9 mouse cellular contexts compared by ENCODE assay signal in the genomic region with DNA sequence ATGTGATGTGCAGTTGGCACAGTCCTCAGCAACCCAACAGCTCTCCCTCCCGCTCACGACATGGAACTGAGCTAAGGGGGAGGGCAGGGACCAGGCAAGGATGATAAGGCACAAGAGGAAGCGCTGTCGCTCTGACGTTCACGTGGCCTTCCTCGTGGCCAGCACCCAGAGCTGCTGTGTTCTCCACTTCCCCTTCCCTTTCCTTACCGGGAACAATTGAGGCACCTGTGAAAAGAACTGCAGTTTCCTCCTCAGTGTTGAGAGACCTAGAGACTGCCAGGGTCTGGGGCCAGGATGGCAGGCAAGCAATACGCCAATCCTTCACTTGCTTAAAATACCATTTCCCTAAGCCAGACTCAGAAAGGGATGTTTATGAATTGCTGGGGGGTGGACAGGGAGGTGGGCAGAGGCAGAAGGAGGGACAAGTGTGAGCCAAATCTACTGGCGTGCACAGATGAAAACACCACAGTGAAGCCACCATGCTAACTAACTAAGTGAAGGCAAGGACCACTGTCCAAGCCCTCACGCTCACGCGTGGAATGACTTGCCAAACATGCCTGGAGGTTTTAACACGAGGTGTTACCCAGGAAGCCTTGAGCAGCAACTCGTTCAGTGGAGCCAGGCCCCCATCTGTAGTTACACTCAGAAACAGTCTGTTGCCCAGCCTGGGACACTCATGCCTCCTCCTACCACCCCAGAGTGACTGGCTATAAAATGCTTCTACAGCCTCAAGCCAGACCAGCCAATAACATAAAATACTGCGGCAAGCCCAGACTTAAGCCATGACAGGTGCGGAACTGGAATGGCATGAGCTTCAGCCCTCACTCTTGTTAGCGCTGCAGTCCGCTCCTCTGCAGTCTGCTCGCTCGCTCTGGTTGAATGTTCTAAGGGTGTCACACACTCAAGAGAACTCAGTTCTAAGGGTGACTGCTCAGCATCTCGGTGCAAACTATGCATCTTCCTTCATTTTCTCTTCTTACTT. TPM values are rescaled to one million over a fixed set of nuclear protein-coding genes. Genes with fewer than 3 reads are reported as not detected.
A peak's percentile ranks its signal among the peaks of the same experiment; 100 is the strongest.
DNase-seq lines count a peak whose midpoint lies in the region; ATAC-seq and TF ChIP-seq lines count a peak whose summit lies in the region.
"Had no signal": no experiment of that assay in that cellular context is flagged by ENCODE, and none has a peak within 500 bp of the region (broad histone marks: within the 10 kb centered on the region; RNA-seq: fewer than 3 reads in every experiment).

No protein-coding gene starts in this region.

- peak; percentile 61 for TF ChIP-seq POLR2A in heart, adult 2 months (IDR thresholded peaks at IDR 0.05; ENCODE audit: insufficient read depth, low read depth, low read length)
- TF ChIP-seq POLR2A in thymus, adult 2 months (IDR thresholded peaks at IDR 0.05; ENCODE audit: control insufficient read depth, extremely low read depth, insufficient read depth, low read length, poor library complexity), result no peak

- H3K9ac ChIP-seq in heart, adult 2 months (ENCODE audit: low read depth, low read length), result 0 out of 2 replicates have a peak overlapping the region, but pooled peaks have one; percentile 3
- no peak overlapping the region for H3K9ac ChIP-seq in lung, embryonic 14.5 days
- no peak overlapping the region for H3K9ac ChIP-seq in stomach, embryonic 15.5 days

- H3K27me3 ChIP-seq in heart, adult 2 months (ENCODE audit: control insufficient read depth, insufficient read depth, low read length), result no peaks in the 10 kb centered on the region
- H3K27me3 ChIP-seq in lung, embryonic 14.5 days (ENCODE audit: insufficient read depth, low read length), result no peaks in the 10 kb centered on the region
- H3K27me3 ChIP-seq in stomach, embryonic 15.5 days (replicated peaks), result no peaks in the 10 kb centered on the region
- H3K27me3 ChIP-seq in thymus, adult 2 months (ENCODE audit: control insufficient read depth, insufficient read depth, low read length), result no peaks in the 10 kb centered on the region
- H3K27me3 ChIP-seq: Patski had no signal

- peaks cover 24% of the 10 kb centered on the region for H3K4me1 ChIP-seq in heart, adult 2 months (ENCODE audit: control insufficient read depth, insufficient read depth, low read length)
- H3K4me1 ChIP-seq in lung, embryonic 14.5 days (ENCODE audit: insufficient read depth), result 0 out of 2 replicates have a peak, but pooled peaks cover 5% of the 10 kb centered on the region
- peaks cover 11% of the 10 kb centered on the region; the same call in 1 of the 2 replicates for H3K4me1 ChIP-seq in stomach, embryonic 15.5 days
- no peaks in the 10 kb centered on the region for H3K4me1 ChIP-seq in thymus, adult 2 months (replicated peaks; ENCODE audit: control insufficient read depth, insufficient read depth, low read length)

- intact Hi-C loops in heart, adult 2 months (cut with DNase I), result loop anchor here (1.0 to 5.0 kb wide), 3 partner anchors 45 to 217 kb away; a partner anchor contains a TSS

- peak overlapping the region; percentile 94 for H3K27ac ChIP-seq in heart, adult 2 months
- H3K27ac ChIP-seq in lung, embryonic 14.5 days (ENCODE audit: low read depth), result peak overlapping the region; percentile 27; the same call in 1 of the 2 replicates
- peak overlapping the region; percentile 21; the same call in 1 of the 2 replicates for H3K27ac ChIP-seq in stomach, embryonic 15.5 days
- H3K27ac ChIP-seq in thymus, adult 2 months (ENCODE audit: control insufficient read depth, insufficient read depth, low read length), result no peak overlapping the region

- DNase-seq in layer of hippocampus, adult 9-11 months, result peak; percentile 82
- no peak for DNase-seq in layer of hippocampus, adult 9-10 months (ENCODE audit: low spot score)
- DNase-seq in brain, adult 2 months (ENCODE audit: low read depth, low spot score), result peak; percentile 86
- DNase-seq in heart, adult 2 months, result peak; percentile 79 to 89
- DNase-seq in kidney, postnatal 14 days, result peak; percentile 85
- peak; percentile 58 for DNase-seq in lung, embryonic 14.5 days
- no peak for DNase-seq in thymus, adult 2 months

- no peaks in the 10 kb centered on the region for H3K79me2 ChIP-seq in heart, adult 2 months (replicated peaks; ENCODE audit: control insufficient read depth, insufficient read depth, low read length)

- H3K36me3 ChIP-seq in heart, adult 2 months (ENCODE audit: control insufficient read depth, insufficient read depth, low read length), result peaks cover 6% of the 10 kb centered on the region
- H3K36me3 ChIP-seq in lung, embryonic 14.5 days (ENCODE audit: insufficient read depth), result no peaks in the 10 kb centered on the region
- H3K36me3 ChIP-seq in stomach, embryonic 15.5 days, result no peaks in the 10 kb centered on the region
- H3K36me3 ChIP-seq in thymus, adult 2 months (ENCODE audit: control insufficient read depth, insufficient read depth, low read length), result no peaks in the 10 kb centered on the region

- TF ChIP-seq EP300 in heart, adult 2 months (IDR thresholded peaks at IDR 0.05; ENCODE audit: insufficient read depth, low read depth, low read length), result peak; percentile 99

- H3K9me3 ChIP-seq in lung, embryonic 14.5 days (ENCODE audit: low read depth, low read length), result no peaks in the 10 kb centered on the region
- no peaks in the 10 kb centered on the region for H3K9me3 ChIP-seq in stomach, embryonic 15.5 days

- no peak overlapping the region for H3K4me3 ChIP-seq in heart, adult 2 months
- no peak overlapping the region for H3K4me3 ChIP-seq in lung, embryonic 14.5 days (ENCODE audit: low read depth, low read length)
- no peak overlapping the region for H3K4me3 ChIP-seq in stomach, embryonic 15.5 days (replicated peaks)
- no peak overlapping the region for H3K4me3 ChIP-seq in thymus, adult 2 months (ENCODE audit: control insufficient read depth, insufficient read depth, low read length)

- 0 out of 2 replicates have a peak, but pooled peaks have one; percentile 17 for TF ChIP-seq CTCF in heart, adult 2 months (IDR thresholded peaks at IDR 0.05)
- TF ChIP-seq CTCF in lung, embryonic 14.5 days (IDR thresholded peaks at IDR 0.05; ENCODE audit: low read depth), result no peak
- no peak for TF ChIP-seq CTCF in thymus, adult 2 months (IDR thresholded peaks at IDR 0.05; ENCODE audit: borderline replicate concordance, control insufficient read depth, extremely low read depth, insufficient read depth, low read length, poor library complexity)

- 31% methylated on average over 22 of the region's 22 CpGs for WGBS in heart, adult 2 months
- WGBS in lung, embryonic 14.5 days, result 64% methylated on average over 22 of the region's 22 CpGs
- WGBS in stomach, embryonic 15.5 days, result 70% methylated on average over 22 of the region's 22 CpGs
- WGBS in thymus, adult 2 months, result 52% methylated on average over 22 of the region's 22 CpGs

- H3K4me2 ChIP-seq in lung, embryonic 14.5 days, result no peak overlapping the region
- H3K4me2 ChIP-seq in stomach, embryonic 15.5 days, result no peak overlapping the region

- peak; percentile 74 for ATAC-seq in lung, embryonic 14.5 days (ENCODE audit: insufficient read depth)
- ATAC-seq in stomach, embryonic 15.5 days (ENCODE audit: insufficient read depth, low FRiP score, low read depth), result peak; percentile 48; the same call in 1 of the 2 replicates
- ATAC-seq: Patski had no signal

RNA-seq across cellular contexts. Expression of a gene that starts 45.4 kb away (rescaled TPM):
- 10 to 100 TPM; 14.1 to 14.2 TPM for total RNA-seq in heart, adult 2 months (2021)
- polyA plus RNA-seq in heart, adult 2 months (2012; rRNA removed), result 18.9 and 30.5 TPM in 2 replicates
- polyA plus RNA-seq in lung, embryonic 14.5 days (2014; fragmentation: Nextera tagmentation; extraction: Ambion mirVana), result 68.9 and 70.4 TPM in 2 replicates
- 54.8 and 56.9 TPM in 2 replicates for polyA plus RNA-seq in stomach, embryonic 15.5 days (2015; fragmentation: Nextera tagmentation; extraction: Ambion mirVana)
- 2.0 and 2.5 TPM in 2 replicates for polyA plus RNA-seq in thymus, adult 2 months (2012; rRNA removed)

Comparison
In these comparisons a context has a peak if more than half of its experiments do, and no peak if none do; other contexts are left out.
1. DNase-seq: peak in layer of hippocampus, adult 9-11 months (single experiment), brain, adult 2 months (single experiment), heart, adult 2 months (2 of 2), kidney, postnatal 14 days (single experiment) and lung, embryonic 14.5 days (single experiment); none in layer of hippocampus, adult 9-10 months (single experiment) and thymus, adult 2 months (single experiment).